Mouse (Mus musculus) gastrocnemius, postnatal 25 days (tissue): ENCODE measurements at regions not wholly inside any gene's neighbourhood (a gene's known extent, or its start where the extent isn't known, plus 50 kb on each side); places are given as distances from the start of the nearest gene placed in this dataset.

Experiments
- DNase-seq: peaks from one replicate; pipeline ENCODE4 v3.0.0; 2022

GRCm38 (mm10) chr16:57823329-57823728, 68.8 kb upstream of the Col8a1 start:
- no peak for DNase-seq

- no peak for DNase-seq
Measured at GRCm38 (mm10) chr16:57845416-57845815, 90.9 kb upstream of the Col8a1 start.

GRCm38 (mm10) chr16:57846386-57846785, 91.8 kb upstream of the Col8a1 start:
- no peak for DNase-seq

- DNase-seq, result no peak
Measured at GRCm38 (mm10) chr16:57851854-57852253, 97.3 kb upstream of the Col8a1 start.

- DNase-seq, result no peak
Measured at GRCm38 (mm10) chr16:57852838-57853460, 98.4 kb upstream of the Col8a1 start.

GRCm38 (mm10) chr16:57853751-57854150, 99.2 kb upstream of the Col8a1 start:
- no peak for DNase-seq

GRCm38 (mm10) chr16:57857071-57857470, 102.5 kb upstream of the Col8a1 start:
- no peak for DNase-seq

- DNase-seq, result no peak
Measured at GRCm38 (mm10) chr16:57858151-57858764, 103.7 kb upstream of the Col8a1 start.

GRCm38 (mm10) chr16:57858765-57859201, 104.2 kb upstream of the Col8a1 start:
- no peak for DNase-seq

- no peak for DNase-seq
Measured at GRCm38 (mm10) chr16:57863206-57863860, 108.8 kb upstream of the Col8a1 start.

- DNase-seq, result no peak
Measured at GRCm38 (mm10) chr16:57876857-57877256, 122.3 kb upstream of the Col8a1 start.

- no peak for DNase-seq
Measured at GRCm38 (mm10) chr16:57881575-57882094, 127.1 kb upstream of the Col8a1 start.

GRCm38 (mm10) chr16:57888138-57888537, 133.6 kb upstream of the Col8a1 start:
- DNase-seq, result no peak

- DNase-seq, result no peak
Measured at GRCm38 (mm10) chr16:57888553-57888952, 134.0 kb upstream of the Col8a1 start.

- DNase-seq, result no peak
Measured at GRCm38 (mm10) chr16:57890135-57890534, 135.6 kb upstream of the Col8a1 start.

GRCm38 (mm10) chr16:57893111-57893510, 138.6 kb upstream of the Col8a1 start:
- no peak for DNase-seq

- DNase-seq, result no peak
Measured at GRCm38 (mm10) chr16:57893698-57894352, 139.3 kb upstream of the Col8a1 start.

GRCm38 (mm10) chr16:57901006-57901405, 146.5 kb upstream of the Col8a1 start:
- no peak for DNase-seq

- DNase-seq, result no peak
Measured at GRCm38 (mm10) chr16:57902498-57902897, 148.0 kb upstream of the Col8a1 start.

- no peak for DNase-seq
Measured at GRCm38 (mm10) chr16:57912001-57912400, 157.5 kb upstream of the Col8a1 start.

- DNase-seq, result no peak
Measured at GRCm38 (mm10) chr16:57914506-57914905, 160.0 kb upstream of the Col8a1 start.

- no peak for DNase-seq
Measured at GRCm38 (mm10) chr16:57915451-57915850, 160.9 kb upstream of the Col8a1 start.
